ENCODE assay signal across 8 mouse cellular contexts in the genomic region with DNA sequence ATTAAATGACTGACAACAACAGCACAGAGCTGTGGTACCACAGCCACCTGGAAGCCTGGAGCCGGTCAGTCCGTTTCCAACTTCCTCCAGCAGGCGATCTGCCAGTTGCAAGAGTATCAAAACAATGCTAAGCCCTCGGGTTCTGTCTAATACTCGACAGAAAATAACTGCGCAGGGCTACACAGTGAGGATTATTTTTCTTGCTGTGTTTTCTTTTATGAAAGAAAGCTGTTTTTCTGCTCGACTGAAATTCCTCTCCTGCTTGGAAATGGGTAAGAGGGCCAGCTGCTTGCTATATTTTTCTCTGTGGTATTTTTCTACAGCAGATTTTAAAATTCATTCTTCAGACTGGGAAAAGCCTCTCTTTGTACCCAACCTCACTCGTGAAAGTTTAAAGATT. TPM values are rescaled to one million over a fixed set of nuclear protein-coding genes. Genes with fewer than 3 reads are reported as not detected.
DNase-seq lines count a peak whose midpoint lies in the region; ATAC-seq and TF ChIP-seq lines count a peak whose summit lies in the region.

No protein-coding gene starts in this region.

- H3K79me2 ChIP-seq in heart, adult 2 months (replicated peaks; ENCODE audit: control insufficient read depth, insufficient read depth, low read length) = no peaks in the 10 kb centered on the region

- H3K9ac ChIP-seq in heart, adult 2 months (ENCODE audit: low read depth, low read length) = no peak overlapping the region
- no peak overlapping the region for H3K9ac ChIP-seq in kidney, postnatal 0 days (ENCODE audit: low read depth, low read length)
- no peak overlapping the region for H3K9ac ChIP-seq in midbrain, embryonic 16.5 days (ENCODE audit: low read depth, low read length)

- DNase-seq in heart, adult 2 months = peak; percentile 54 to 55
- DNase-seq in heart, embryonic 10.5 days (ENCODE audit: low spot score) = no peak
- peak; percentile 54 for DNase-seq in Muller cell, postnatal 12 days (ENCODE audit: inconsistent ontology term)
- peak; percentile 74 to 80 for DNase-seq in cerebellum, postnatal 14 days
- DNase-seq in gastrocnemius, postnatal 36 days = peak; percentile 16 to 52
- peak; percentile 76 for DNase-seq in kidney, postnatal 0 days (ENCODE audit: low spot score)

- peak overlapping the region; percentile 36 for H3K27ac ChIP-seq in heart, adult 2 months
- H3K27ac ChIP-seq in heart, embryonic 10.5 days = no peak overlapping the region
- H3K27ac ChIP-seq in kidney, postnatal 0 days = peak overlapping the region; percentile 71
- H3K27ac ChIP-seq in midbrain, embryonic 16.5 days (ENCODE audit: low read length) = no peak overlapping the region

- peak; percentile 52 for TF ChIP-seq CTCF in heart, adult 2 months (IDR thresholded peaks at IDR 0.05)
- peak; percentile 35; the same call in 1 of the 2 replicates for TF ChIP-seq CTCF in kidney, postnatal 0 days (IDR thresholded peaks at IDR 0.05; ENCODE audit: low read depth)

- no peaks in the 10 kb centered on the region for H3K27me3 ChIP-seq in heart, adult 2 months (ENCODE audit: control insufficient read depth, insufficient read depth, low read length)
- H3K27me3 ChIP-seq in heart, embryonic 10.5 days (ENCODE audit: insufficient read depth, poor library complexity, severe bottlenecking) = no peaks in the 10 kb centered on the region
- H3K27me3 ChIP-seq in kidney, postnatal 0 days (ENCODE audit: insufficient read depth, low read length) = no peaks in the 10 kb centered on the region
- H3K27me3 ChIP-seq in midbrain, embryonic 16.5 days (ENCODE audit: control insufficient read depth, insufficient read depth, low read depth, low read length) = no peaks in the 10 kb centered on the region

- intact Hi-C loops in heart, adult 2 months (cut with DNase I) = no loop called here
- intact Hi-C loops in gastrocnemius, postnatal 36 days (cut with DNase I) = no loop called here

- no peak for TF ChIP-seq EP300 in heart, adult 2 months (IDR thresholded peaks at IDR 0.05; ENCODE audit: insufficient read depth, low read depth, low read length)

- no peaks in the 10 kb centered on the region; the same call in 1 of the 2 replicates for H3K36me3 ChIP-seq in heart, adult 2 months (ENCODE audit: control insufficient read depth, insufficient read depth, low read length)
- H3K36me3 ChIP-seq in heart, embryonic 10.5 days = no peaks in the 10 kb centered on the region
- H3K36me3 ChIP-seq in kidney, postnatal 0 days (ENCODE audit: insufficient read depth, low read length) = no peaks in the 10 kb centered on the region
- H3K36me3 ChIP-seq in midbrain, embryonic 16.5 days (ENCODE audit: control insufficient read depth, insufficient read depth, low read length) = no peaks in the 10 kb centered on the region

- TF ChIP-seq POLR2A in heart, adult 2 months (IDR thresholded peaks at IDR 0.05; ENCODE audit: insufficient read depth, low read depth, low read length) = no peak

- H3K4me3 ChIP-seq in heart, adult 2 months = no peak overlapping the region
- no peak overlapping the region for H3K4me3 ChIP-seq in heart, embryonic 10.5 days
- H3K4me3 ChIP-seq in kidney, postnatal 0 days (replicated peaks; ENCODE audit: low read depth, low read length) = no peak overlapping the region
- H3K4me3 ChIP-seq in midbrain, embryonic 16.5 days (ENCODE audit: low read depth, low read length) = no peak overlapping the region

- WGBS in heart, adult 2 months = 16% methylated on average over 8 of the region's 8 CpGs
- WGBS in heart, embryonic 10.5 days = 55% methylated on average over 8 of the region's 8 CpGs
- 11% methylated on average over 8 of the region's 8 CpGs for WGBS in kidney, postnatal 0 days
- 11% methylated on average over 8 of the region's 8 CpGs for WGBS in midbrain, embryonic 16.5 days

- ATAC-seq in kidney, postnatal 0 days (replicated peaks; ENCODE audit: low FRiP score, low read depth) = no peak
- ATAC-seq in midbrain, embryonic 16.5 days = peak; percentile 69; the same call in 1 of the 2 replicates
- no peak for ATAC-seq in erythroblast, adult 5-6 weeks (replicated peaks; ENCODE audit: low FRiP score, poor library complexity, severe bottlenecking)

- H3K9me3 ChIP-seq in heart, embryonic 10.5 days = no peaks in the 10 kb centered on the region
- H3K9me3 ChIP-seq in kidney, postnatal 0 days (replicated peaks; ENCODE audit: low read length) = no peaks in the 10 kb centered on the region
- no peaks in the 10 kb centered on the region for H3K9me3 ChIP-seq in midbrain, embryonic 16.5 days (replicated peaks; ENCODE audit: control insufficient read depth, low read length, poor library complexity, severe bottlenecking)

- no peaks in the 10 kb centered on the region for H3K4me1 ChIP-seq in heart, adult 2 months (ENCODE audit: control insufficient read depth, insufficient read depth, low read length)
- H3K4me1 ChIP-seq in heart, embryonic 10.5 days = peaks cover 6% of the 10 kb centered on the region; the same call in 1 of the 2 replicates
- no peaks in the 10 kb centered on the region for H3K4me1 ChIP-seq in kidney, postnatal 0 days (replicated peaks; ENCODE audit: insufficient read depth, low read length)
- peaks cover 23% of the 10 kb centered on the region for H3K4me1 ChIP-seq in midbrain, embryonic 16.5 days (ENCODE audit: control insufficient read depth, insufficient read depth, low read length)

- no peak overlapping the region for H3K4me2 ChIP-seq in kidney, postnatal 0 days (ENCODE audit: low read length)
- no peak overlapping the region for H3K4me2 ChIP-seq in midbrain, embryonic 16.5 days (ENCODE audit: low read length)

RNA-seq across cellular contexts. Expression of a gene that starts 23.8 kb away (rescaled TPM):
- not detected for total RNA-seq in heart, adult 2 months (2021)
- polyA plus RNA-seq in heart, adult 2 months (2012; rRNA removed) = not detected in 2 replicates
- polyA plus RNA-seq in heart, embryonic 10.5 days (2016; fragmentation: Nextera tagmentation; extraction: Ambion mirVana) = not detected in 2 replicates
- under 1 TPM in 1 of 2 experiments, not detected in 1; 0.48 TPM for total RNA-seq in gastrocnemius, postnatal 36 days (2021)
- 0.06 TPM in 1 of 2 replicates, not detected in the other for polyA plus RNA-seq in kidney, postnatal 0 days (2015; fragmentation: Nextera tagmentation; extraction: Ambion mirVana)
- 0.11 TPM in 1 of 2 replicates, not detected in the other for polyA plus RNA-seq in midbrain, embryonic 16.5 days (2015; fragmentation: Nextera tagmentation; extraction: Ambion mirVana)
- total RNA-seq in erythroblast, adult 5-6 weeks (2015; ENCODE audit: low replicate concordance) = not detected in 2 replicates
- total RNA-seq in erythroblast, adult 5-6 weeks (2017; ENCODE audit: low replicate concordance) = 0.14 and 1.0 TPM in 2 replicates

RNA-seq across cellular contexts. Expression of a gene that starts 48.6 kb away (rescaled TPM):
- under 1 TPM in 1 of 2 experiments, not detected in 1; 0.05 TPM for total RNA-seq in heart, adult 2 months (2021)
- 0.02 and 0.03 TPM in 2 replicates for polyA plus RNA-seq in heart, adult 2 months (2012; rRNA removed)
- polyA plus RNA-seq in heart, embryonic 10.5 days (2016; fragmentation: Nextera tagmentation; extraction: Ambion mirVana) = not detected in 2 replicates
- total RNA-seq in gastrocnemius, postnatal 36 days (2021) = 1 to 10 TPM in 1 of 2 experiments, not detected in 1; 3.5 TPM
- 0.01 and 0.05 TPM in 2 replicates for polyA plus RNA-seq in kidney, postnatal 0 days (2015; fragmentation: Nextera tagmentation; extraction: Ambion mirVana)
- 0.13 and 0.16 TPM in 2 replicates for polyA plus RNA-seq in midbrain, embryonic 16.5 days (2015; fragmentation: Nextera tagmentation; extraction: Ambion mirVana)
- 0.63 and 0.77 TPM in 2 replicates for total RNA-seq in erythroblast, adult 5-6 weeks (2015; ENCODE audit: low replicate concordance)
- total RNA-seq in erythroblast, adult 5-6 weeks (2017; ENCODE audit: low replicate concordance) = 0.14 and 0.34 TPM in 2 replicates

RNA-seq across cellular contexts. Expression of a gene that starts 48.6 kb away (rescaled TPM):
- total RNA-seq in heart, adult 2 months (2021) = 10 to 100 TPM; 90.4 to 99.4 TPM
- 12.9 and 33.0 TPM in 2 replicates for polyA plus RNA-seq in heart, adult 2 months (2012; rRNA removed)
- polyA plus RNA-seq in heart, embryonic 10.5 days (2016; fragmentation: Nextera tagmentation; extraction: Ambion mirVana) = 50.9 and 54.3 TPM in 2 replicates
- total RNA-seq in gastrocnemius, postnatal 36 days (2021) = 10 to 100 TPM; 57.9 to 81.9 TPM
- 65.8 and 75.1 TPM in 2 replicates for polyA plus RNA-seq in kidney, postnatal 0 days (2015; fragmentation: Nextera tagmentation; extraction: Ambion mirVana)
- polyA plus RNA-seq in midbrain, embryonic 16.5 days (2015; fragmentation: Nextera tagmentation; extraction: Ambion mirVana) = 48.3 and 50.7 TPM in 2 replicates
- total RNA-seq in erythroblast, adult 5-6 weeks (2015; ENCODE audit: low replicate concordance) = 16.9 and 21.3 TPM in 2 replicates
- 4.6 and 19.0 TPM in 2 replicates for total RNA-seq in erythroblast, adult 5-6 weeks (2017; ENCODE audit: low replicate concordance)

Comparison
In these comparisons a context has a peak if more than half of its experiments do, and no peak if none do; other contexts are left out.
1. H3K27ac ChIP-seq: peak in heart, adult 2 months (single experiment) and kidney, postnatal 0 days (single experiment); none in heart, embryonic 10.5 days (single experiment) and midbrain, embryonic 16.5 days (single experiment).